In genomic region chr1:135105951-135106350, GRCm38 (mm10) we compare ENCODE assay signal across 8 mouse cellular contexts. TPM values are rescaled to one million over a fixed set of nuclear protein-coding genes. Genes with fewer than 3 reads are reported as not detected.
DNase-seq lines count a peak whose midpoint lies in the region; ATAC-seq and TF ChIP-seq lines count a peak whose summit lies in the region.

No protein-coding gene starts in this region.

- peak overlapping the region in 1 of 2 experiments; percentile 64; a peak in 2 of 4 replicates for H3K4me3 ChIP-seq in ES-E14 (ENCODE audit: insufficient read depth in 1 of 2, low read depth in 1 of 2, low read length in 2 of 2, poor library complexity in 1 of 2, severe bottlenecking in 1 of 2)
- 0 out of 2 replicates have a peak overlapping the region, but pooled peaks have one; percentile 52 for H3K4me3 ChIP-seq in heart, embryonic 12.5 days
- no peak overlapping the region for H3K4me3 ChIP-seq in kidney, embryonic 16.5 days (ENCODE audit: low read length)

- H3K27me3 ChIP-seq in heart, embryonic 12.5 days (replicated peaks): peaks cover 79% of the 10 kb centered on the region
- peaks cover 57% of the 10 kb centered on the region for H3K27me3 ChIP-seq in kidney, embryonic 16.5 days (ENCODE audit: insufficient read depth, low read length)

- WGBS in heart, embryonic 12.5 days: 2% methylated on average over 8 of the region's 8 CpGs
- 2% methylated on average over 8 of the region's 8 CpGs for WGBS in kidney, embryonic 16.5 days

- peaks cover 3 to 8% of the 10 kb centered on the region in 2 experiments; a peak in 2 of 4 replicates for H3K4me1 ChIP-seq in ES-E14 (ENCODE audit: control insufficient read depth in 2 of 2, insufficient read depth in 2 of 2, low read length in 2 of 2, poor library complexity in 1 of 2)
- H3K4me1 ChIP-seq in heart, embryonic 12.5 days (replicated peaks): peaks cover 7% of the 10 kb centered on the region
- H3K4me1 ChIP-seq in kidney, embryonic 16.5 days (ENCODE audit: insufficient read depth, low read length): peaks cover 13% of the 10 kb centered on the region

- DNase-seq in B cell, adult 2 months: peak; percentile 82 to 83
- peak; percentile 80 for DNase-seq in ES-E14 (ENCODE audit: low read depth, low spot score)
- DNase-seq in embryo, embryonic 10 days (ENCODE audit: low spot score): peak; percentile 89
- peak; percentile 58 for DNase-seq in lung, postnatal 25 days (ENCODE audit: low spot score)
- peak; percentile 60 to 82 for DNase-seq in right cerebral cortex, postnatal 10 days (ENCODE audit: low spot score in 2 of 2)
- DNase-seq in yolk sac, embryonic 10.5 days (ENCODE audit: low spot score): peak; percentile 40

- no peaks in the 10 kb centered on the region for H3K9me3 ChIP-seq in ES-E14 (ENCODE audit: control insufficient read depth, insufficient read depth, low read depth, low read length)
- H3K9me3 ChIP-seq in heart, embryonic 12.5 days (replicated peaks): no peaks in the 10 kb centered on the region
- H3K9me3 ChIP-seq in kidney, embryonic 16.5 days (ENCODE audit: low read length): no peaks in the 10 kb centered on the region

- no peak overlapping the region for H3K9ac ChIP-seq in ES-E14 (ENCODE audit: insufficient read depth, low read depth, low read length, poor library complexity, severe bottlenecking)
- H3K9ac ChIP-seq in heart, embryonic 12.5 days: no peak overlapping the region
- no peak overlapping the region for H3K9ac ChIP-seq in kidney, embryonic 16.5 days (replicated peaks; ENCODE audit: low read length)

- H3K27ac ChIP-seq in ES-E14 (ENCODE audit: insufficient read depth, low read depth, low read length, poor library complexity, severe bottlenecking): no peak overlapping the region
- H3K27ac ChIP-seq in heart, embryonic 12.5 days (ENCODE audit: poor library complexity, severe bottlenecking): no peak overlapping the region
- H3K27ac ChIP-seq in kidney, embryonic 16.5 days (ENCODE audit: low read length): no peak overlapping the region

- in situ Hi-C loops in ES-E14 (cut with MboI; ENCODE audit: low sequenced_read_pairs in 2 of 2, unreplicated experiment in 2 of 2): loop anchor here in 1 of 2 experiments (10.0 kb wide), 1 partner anchor 111 kb away; no protein-coding TSS in a partner anchor

- H3K36me3 ChIP-seq in ES-E14 (ENCODE audit: control insufficient read depth, insufficient read depth, low read length, poor library complexity, severe bottlenecking): no peaks in the 10 kb centered on the region
- H3K36me3 ChIP-seq in heart, embryonic 12.5 days: no peaks in the 10 kb centered on the region
- no peaks in the 10 kb centered on the region for H3K36me3 ChIP-seq in kidney, embryonic 16.5 days (ENCODE audit: insufficient read depth, low read length)

- no peak for ATAC-seq in heart, embryonic 12.5 days (ENCODE audit: insufficient number of reproducible peaks, low FRiP score)
- no peak for ATAC-seq in kidney, embryonic 16.5 days (ENCODE audit: low FRiP score, low TSS enrichment)

- H3K4me2 ChIP-seq in heart, embryonic 12.5 days: peak overlapping the region; percentile 83
- H3K4me2 ChIP-seq in kidney, embryonic 16.5 days (replicated peaks; ENCODE audit: low read depth, low read length): peak overlapping the region; percentile 80; the same call in 1 of the 2 replicates

TF ChIP-seq in ES-E14, 5 proteins besides CTCF, POLR2A, EP300 and RAD21:
- 0 out of 2 replicates have a peak, but pooled peaks have one; percentile 19 for TF ChIP-seq HCFC1 (IDR thresholded peaks at IDR 0.05; ENCODE audit: borderline replicate concordance, insufficient read depth, low read length)
- no peak for TF ChIP-seq MAFK (IDR thresholded peaks at IDR 0.05; ENCODE audit: insufficient read depth, low read depth, low read length)
- TF ChIP-seq ZC3H11A (IDR thresholded peaks at IDR 0.05; ENCODE audit: borderline replicate concordance, low read depth, low read length): 0 out of 2 replicates have a peak, but pooled peaks have one; percentile 39
- TF ChIP-seq ZNF384 (IDR thresholded peaks at IDR 0.05; ENCODE audit: low read depth, low read length): peak; percentile 15; the same call in 1 of the 2 replicates
- no peak for TF ChIP-seq CHD2 (IDR thresholded peaks at IDR 0.05; ENCODE audit: low read depth, low read length)

RNA-seq across cellular contexts. Expression of gene Lgr6, which starts 0.9 kb away (rescaled TPM):
- 1.7 TPM in 2 replicates for total RNA-seq in ES-E14 (2012; rRNA removed)
- polyA plus RNA-seq in heart, embryonic 12.5 days (2016; fragmentation: Nextera tagmentation; extraction: Ambion mirVana): 0.80 and 0.82 TPM in 2 replicates
- polyA plus RNA-seq in kidney, embryonic 16.5 days (2015; fragmentation: Nextera tagmentation; extraction: Ambion mirVana): 0.76 and 0.77 TPM in 2 replicates

RNA-seq across cellular contexts. Expression of gene Ptpn7, which starts 26.5 kb away (rescaled TPM):
- total RNA-seq in ES-E14 (2012; rRNA removed): 1.1 and 2.3 TPM in 2 replicates
- 1.0 and 1.4 TPM in 2 replicates for polyA plus RNA-seq in heart, embryonic 12.5 days (2016; fragmentation: Nextera tagmentation; extraction: Ambion mirVana)
- 0.99 and 1.6 TPM in 2 replicates for polyA plus RNA-seq in kidney, embryonic 16.5 days (2015; fragmentation: Nextera tagmentation; extraction: Ambion mirVana)

RNA-seq across cellular contexts. Expression of gene Arl8a, which starts 40.7 kb away (rescaled TPM):
- total RNA-seq in ES-E14 (2012; rRNA removed): 17.5 and 19.3 TPM in 2 replicates
- polyA plus RNA-seq in heart, embryonic 12.5 days (2016; fragmentation: Nextera tagmentation; extraction: Ambion mirVana): 36.4 and 36.6 TPM in 2 replicates
- polyA plus RNA-seq in kidney, embryonic 16.5 days (2015; fragmentation: Nextera tagmentation; extraction: Ambion mirVana): 42.9 and 46.7 TPM in 2 replicates
